Mouse (Mus musculus) right cerebral cortex, postnatal 10 days (tissue): ENCODE measurements at regions not wholly inside any gene's neighbourhood (a gene's known extent, or its start where the extent isn't known, plus 50 kb on each side); places are given as distances from the start of the nearest gene placed in this dataset.
A peak's percentile ranks its signal among the peaks of the same experiment; 100 is the strongest.

Experiments used
- DNase-seq, 2 experiments: peaks; one replicate each; pipeline ENCODE4 v3.0.0; 2021; ENCODE audit warnings: low spot score in 2 of 2

DNA sequence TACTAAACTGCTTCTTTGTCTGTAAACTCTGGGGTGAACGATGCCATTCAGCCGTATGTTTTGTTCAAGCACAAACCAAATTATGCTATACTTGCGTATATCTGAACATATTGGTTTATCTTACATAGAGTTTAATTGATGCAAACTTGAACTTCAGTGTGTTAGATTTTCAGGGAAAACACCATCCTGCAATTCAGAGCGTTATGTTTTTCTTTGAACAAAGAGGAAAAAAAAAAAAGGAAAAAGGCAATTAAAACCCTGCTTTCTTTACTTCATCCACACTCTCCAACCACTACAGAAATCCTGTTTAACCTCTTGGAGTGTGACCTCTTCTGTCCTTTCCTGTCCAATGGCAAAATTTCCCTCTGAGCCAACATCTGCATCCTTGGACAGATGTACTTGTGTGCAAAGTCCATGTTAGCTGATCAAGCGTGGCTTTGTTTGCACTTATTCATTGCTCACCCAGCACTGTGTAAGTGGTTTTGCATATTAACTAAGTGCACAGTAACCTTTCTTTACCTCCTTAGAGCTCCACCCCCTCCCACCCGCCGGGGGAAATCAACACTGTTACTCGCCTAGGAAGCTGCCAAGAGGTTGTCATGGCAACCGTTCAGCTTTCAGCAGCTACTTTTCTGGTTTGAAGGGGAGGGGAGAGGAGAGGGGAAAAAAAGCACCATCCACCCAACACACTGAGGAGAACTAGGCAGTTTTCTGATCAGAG lies 174.4 kb upstream of the Klf12 start:
- peak; percentile 98 for DNase-seq

- DNase-seq = peak; percentile 32 to 45
Measured at GRCm38 (mm10) chr14:100457870-100458726, 173.6 kb upstream of the Klf12 start.

DNA sequence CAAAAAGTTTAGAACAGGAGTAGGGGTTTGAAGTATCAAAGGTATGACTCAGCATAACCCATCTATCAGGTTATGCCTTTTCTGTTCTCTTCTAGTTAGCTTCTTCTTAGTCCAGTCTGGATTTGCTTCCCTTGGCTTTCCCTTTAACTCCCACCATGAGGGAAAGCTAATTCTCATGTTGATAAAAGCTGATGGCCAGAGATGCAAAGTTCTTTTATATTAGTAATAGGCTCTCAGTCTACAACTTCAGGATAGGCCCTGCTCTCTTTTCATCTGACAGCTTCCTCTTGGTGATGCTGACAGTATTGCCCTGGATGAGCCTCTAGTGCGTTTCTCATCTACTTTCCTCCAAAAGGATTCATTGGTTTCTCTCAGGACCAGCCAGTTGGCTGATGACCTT lies 161.7 kb upstream of the Klf12 start:
- DNase-seq = no peak

DNA sequence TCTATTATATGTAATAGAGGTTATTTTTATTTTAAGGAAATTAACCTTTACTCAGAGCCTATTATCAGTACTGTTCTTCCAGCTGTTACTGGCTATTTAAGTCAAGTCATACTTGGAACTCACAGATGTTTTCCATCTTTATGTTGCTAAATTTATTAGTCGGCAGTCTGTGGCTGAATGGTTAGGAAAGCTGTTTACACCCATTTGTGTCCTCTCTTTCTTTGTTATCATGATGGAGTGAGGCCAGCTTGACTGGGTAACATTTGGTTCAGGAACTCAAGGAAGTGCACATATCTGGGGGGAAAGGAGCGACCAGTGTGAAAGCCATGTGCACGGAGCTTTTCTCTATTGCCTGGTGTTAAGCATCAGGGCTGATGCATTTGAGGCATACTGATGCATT lies 160.4 kb upstream of the Klf12 start:
- no peak for DNase-seq

GRCm38 (mm10) chr14:100444099-100444498 lies 159.6 kb upstream of the Klf12 start:
- no peak for DNase-seq

DNA sequence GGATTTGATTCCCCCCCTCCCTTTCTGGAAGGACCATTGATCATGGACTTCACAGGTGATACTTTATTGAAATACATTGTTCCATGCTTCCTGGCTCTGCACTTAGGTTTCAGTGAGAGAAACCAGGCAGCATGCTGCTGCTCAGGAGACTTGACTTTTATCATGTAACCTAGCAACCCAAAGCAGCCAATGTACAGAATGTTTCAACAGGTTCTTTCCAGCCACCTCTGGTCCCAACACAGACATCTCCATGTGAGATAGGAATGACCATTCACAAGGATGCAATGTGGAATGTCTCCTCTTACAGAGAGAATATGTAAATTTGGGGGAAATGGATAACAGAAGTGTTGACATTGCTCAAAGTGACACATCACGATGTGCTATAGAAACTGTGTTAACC lies 153.1 kb upstream of the Klf12 start:
- DNase-seq = no peak

DNA sequence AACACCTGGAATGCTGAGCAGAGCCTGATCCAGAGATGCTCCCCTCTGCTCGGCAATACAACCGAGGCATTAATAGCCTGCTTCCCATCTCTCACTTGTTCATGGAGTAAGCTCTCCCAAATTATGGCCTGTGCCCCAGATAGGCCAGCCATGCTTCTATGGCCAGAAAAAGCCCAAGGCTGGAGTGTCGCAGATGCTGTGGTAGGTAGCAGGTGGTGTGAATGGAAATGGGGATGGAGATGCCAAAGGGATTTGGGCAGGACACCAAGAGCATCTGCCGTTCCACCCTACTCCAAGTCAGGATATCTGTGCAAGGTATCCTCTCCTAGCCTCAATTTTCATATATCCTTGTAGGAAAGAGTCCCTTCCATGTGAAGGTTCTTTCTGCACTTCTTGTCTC lies 145.2 kb upstream of the Klf12 start:
- DNase-seq = no peak

DNA sequence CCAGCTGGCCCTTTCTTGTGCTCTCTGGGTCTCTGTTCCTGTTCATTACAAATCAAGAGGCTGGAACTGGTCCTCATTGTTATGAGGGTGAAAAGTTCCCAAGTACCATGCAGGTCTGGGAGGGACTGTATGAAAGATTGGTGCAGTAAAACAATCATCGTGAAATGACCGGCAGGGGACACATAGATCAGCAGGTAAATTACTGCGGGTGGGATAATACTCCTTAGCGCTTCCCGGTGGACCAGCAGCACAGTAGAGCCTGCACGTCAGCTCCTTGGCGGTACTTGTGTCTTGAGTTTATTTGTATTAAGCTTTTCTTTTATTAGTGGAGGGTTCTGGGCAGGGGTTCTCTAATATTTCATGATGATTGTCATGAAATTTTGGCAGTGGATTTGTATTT lies 141.9 kb upstream of the Klf12 start:
- DNase-seq = no peak

- DNase-seq = no peak
Measured at GRCm38 (mm10) chr14:100423790-100424189, 139.3 kb upstream of the Klf12 start.

DNA sequence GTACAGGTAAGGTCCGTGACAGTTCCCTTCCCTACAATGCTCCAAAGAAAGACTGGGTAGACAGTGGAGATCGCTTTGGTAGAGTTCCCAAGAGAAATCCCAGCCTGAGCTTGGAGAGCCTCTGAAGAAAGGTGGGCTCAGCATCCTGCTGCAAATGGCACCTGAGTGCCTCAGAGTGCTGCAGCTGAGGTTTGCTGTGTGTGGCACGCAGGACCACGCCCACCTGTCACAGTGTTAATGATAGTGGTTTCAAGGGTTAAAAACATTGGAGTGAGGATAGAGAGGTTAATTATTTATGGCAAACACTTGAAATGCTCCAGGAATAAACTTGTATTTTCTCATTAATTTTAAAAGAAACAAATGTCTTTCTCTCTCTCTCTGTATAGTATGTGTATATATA lies 137.2 kb upstream of the Klf12 start:
- DNase-seq = no peak

GRCm38 (mm10) chr14:100415099-100415498 lies 130.6 kb upstream of the Klf12 start:
- DNase-seq = no peak

DNA sequence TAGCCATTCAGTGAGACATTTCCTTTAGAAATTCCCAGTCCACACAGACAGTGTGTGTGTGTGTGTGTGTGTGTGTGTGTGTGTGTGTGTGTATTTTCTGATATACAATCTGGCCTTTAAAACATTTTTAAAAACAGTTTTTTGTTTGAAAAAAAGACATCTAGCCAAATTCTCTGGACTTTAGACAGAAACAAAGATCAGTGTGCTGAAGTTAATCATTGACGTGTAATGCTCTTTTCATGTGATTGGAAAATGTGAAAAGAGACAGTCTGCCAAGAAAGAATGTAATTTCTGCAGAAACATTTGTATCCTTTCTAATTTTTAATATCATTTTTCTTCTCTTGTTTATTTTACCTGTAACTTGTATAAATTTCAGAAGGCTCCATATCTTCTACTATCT lies 127.7 kb upstream of the Klf12 start:
- DNase-seq = no peak

GRCm38 (mm10) chr14:100397191-100397590 lies 112.7 kb upstream of the Klf12 start:
- no peak for DNase-seq

DNA sequence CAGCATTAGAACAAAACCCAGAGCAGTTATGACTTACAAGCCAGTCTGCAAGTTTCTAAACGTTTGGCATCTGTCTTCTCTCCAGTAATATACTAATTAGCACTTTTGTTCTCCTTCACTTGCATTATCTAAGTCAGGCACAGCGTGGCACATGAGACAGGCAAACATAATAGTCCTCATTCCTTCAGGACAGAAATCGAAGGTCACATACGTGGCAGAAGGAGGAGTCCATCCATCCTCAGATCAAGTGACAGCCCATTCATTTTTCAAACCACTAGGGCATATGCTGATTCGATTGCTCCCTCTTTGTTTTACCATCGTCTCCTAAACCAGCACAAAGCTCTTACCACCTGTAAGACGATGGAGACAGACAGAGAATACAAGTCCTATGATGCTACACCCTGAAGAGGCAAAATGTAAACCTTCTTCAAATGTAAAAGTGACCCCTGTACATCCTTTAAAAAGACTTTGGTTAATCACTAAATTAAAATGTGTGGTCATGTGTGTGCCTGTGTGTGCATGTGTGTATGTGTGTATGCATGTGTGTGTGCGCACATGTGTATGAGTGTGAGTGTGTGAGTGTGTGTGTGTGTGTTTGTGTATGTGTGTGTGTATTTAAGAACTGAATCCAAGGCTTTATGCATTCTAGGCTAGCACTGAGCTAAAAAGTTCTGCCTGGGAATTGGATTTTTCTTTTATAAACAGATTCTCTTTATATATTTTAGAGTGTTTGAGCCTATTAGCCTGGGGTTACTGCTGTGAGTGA lies 90.9 kb upstream of the Klf12 start:
- DNase-seq = no peak

DNA sequence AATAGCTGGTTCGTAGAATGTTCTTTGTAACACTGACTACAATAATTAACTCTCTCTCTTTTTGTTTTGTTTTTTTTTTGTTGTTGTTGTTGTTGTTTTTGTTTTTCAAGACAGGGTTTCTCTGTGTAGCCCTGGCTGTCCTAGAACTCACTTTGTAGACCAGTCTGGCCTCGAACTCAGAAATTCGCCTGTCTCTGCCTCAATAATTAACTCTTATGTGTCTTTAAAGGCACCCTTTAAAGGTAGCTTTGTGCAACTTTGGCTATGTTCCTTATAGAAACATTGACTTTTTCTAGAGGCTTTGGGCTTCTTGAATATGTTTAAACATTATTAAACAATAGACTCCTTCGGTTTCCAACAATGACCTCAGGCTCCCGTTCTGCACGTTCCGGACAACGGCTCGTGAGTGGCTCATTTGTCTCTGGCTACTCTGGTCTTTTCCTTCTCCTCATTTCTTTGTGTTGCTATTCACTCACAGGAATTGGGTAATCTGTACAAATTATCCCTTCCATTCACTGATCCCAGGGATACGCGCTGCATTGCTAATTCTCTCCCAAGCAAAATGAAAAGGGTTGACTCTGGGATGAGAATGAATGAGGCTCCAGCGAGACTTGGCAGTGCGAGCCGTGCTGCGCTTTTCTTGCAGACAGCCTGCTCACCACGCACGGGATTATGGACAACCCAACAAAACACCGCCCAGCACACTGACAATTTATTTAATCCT lies 90.2 kb upstream of the Klf12 start:
- DNase-seq = peak; percentile 80 to 83

- peak in 1 of 2 experiments; percentile 30 for DNase-seq
Measured at GRCm38 (mm10) chr14:100366234-100366864, 81.9 kb upstream of the Klf12 start.

DNA sequence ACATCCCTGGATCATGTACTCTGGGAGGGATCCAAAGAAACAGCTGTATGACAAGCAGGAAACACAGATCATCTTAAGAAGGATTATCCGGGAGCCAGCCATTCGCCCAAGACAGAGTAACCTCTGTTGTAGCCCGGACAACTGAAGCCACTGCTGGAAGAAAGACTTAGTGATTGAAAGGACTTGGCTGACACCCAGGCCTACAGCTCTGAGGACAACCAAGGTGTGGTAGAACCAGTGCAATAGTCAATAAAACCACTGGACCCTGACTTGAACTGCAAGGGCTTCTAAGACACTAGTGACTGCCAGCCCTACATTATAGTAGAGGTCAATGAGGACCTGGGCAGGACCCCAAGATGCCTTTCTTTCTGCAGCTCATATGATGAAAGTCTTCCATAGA lies 78.3 kb upstream of the Klf12 start:
- no peak for DNase-seq

DNA sequence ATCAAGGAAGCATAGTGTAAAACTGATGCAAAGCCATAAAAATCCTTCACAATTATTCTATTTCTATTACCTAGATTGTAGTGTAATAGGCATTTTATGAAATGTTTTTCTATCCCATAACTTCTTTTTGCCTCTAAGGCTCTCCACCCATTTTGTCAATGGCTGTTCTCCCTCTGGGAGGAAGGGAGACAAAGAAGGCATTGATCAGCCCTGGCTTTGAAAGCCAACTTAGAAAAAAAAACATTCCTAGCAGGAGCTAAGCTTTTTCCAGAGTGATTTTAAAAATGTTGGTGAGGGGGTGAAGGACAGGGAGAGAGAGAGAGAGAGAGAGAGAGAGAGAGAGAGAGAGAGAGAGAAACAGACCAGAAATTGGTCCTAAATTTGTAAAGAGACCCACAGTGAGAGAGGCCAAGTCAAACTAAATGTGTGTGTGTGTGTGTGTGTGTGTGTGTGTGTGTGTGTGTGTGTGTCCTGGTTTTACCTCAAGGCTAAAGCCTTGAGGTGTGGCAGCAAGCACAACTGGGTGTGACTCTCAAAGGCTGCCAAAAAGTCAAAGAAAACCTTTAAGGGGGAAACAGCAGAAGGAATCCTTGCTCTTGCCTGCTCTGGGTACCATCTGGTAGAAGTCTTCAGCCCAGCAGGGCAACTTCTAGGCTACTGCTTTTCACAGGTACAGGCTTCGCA lies 77.0 kb upstream of the Klf12 start:
- no peak for DNase-seq

GRCm38 (mm10) chr14:100359881-100360280 lies 75.4 kb upstream of the Klf12 start:
- no peak for DNase-seq

- DNase-seq = no peak
Measured at GRCm38 (mm10) chr14:100357131-100357530, 72.7 kb upstream of the Klf12 start.

DNA sequence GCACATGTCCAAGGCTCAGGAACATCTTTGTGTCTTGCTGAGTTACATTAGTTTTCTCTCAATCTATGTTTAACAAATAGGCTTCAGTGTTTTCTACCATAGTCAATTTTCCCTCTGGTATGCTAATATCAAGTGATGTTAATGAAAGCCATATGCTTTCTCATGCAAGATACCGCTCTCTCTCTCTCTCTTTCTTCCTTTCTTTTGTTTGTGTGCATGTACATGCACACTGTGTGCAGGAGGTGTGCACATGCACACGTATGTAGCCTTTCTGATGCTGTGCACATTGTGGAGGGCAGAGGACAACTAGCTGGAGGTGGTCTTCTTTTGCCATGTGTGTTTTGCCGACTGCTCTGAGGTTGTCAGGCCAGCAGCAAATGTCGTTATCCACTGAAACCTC lies 69.0 kb upstream of the Klf12 start:
- DNase-seq = no peak
